Mouse (Mus musculus): ENCODE measurements around the gene Tnfrsf23. TPM values are rescaled to one million over a fixed set of nuclear protein-coding genes. Genes with fewer than 3 reads are reported as not detected.

Tnfrsf23 gene
- polyA plus RNA-seq, 1 experiment from 2014 or later = 4.9 TPM

DNA sequence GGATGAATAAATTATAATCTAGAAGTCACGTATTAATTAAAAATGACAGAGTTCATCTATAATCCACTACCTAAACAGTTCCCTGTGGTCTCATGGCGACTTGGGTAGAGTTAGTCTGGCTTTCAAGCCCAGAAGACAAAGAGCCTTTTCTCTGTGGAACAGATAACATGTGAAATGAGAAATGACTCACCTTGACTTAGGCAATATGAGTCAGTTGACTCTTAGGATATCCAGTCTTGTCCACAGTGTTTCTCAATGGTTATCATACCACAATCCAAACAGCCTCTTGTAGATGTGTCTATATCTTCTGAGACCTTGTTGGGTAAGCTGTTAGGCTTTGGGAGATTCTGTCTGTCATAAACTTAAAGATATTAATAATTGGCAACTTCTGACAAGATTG, 54.2 kb downstream of the Tnfrsf23 start:
- Histone ChIP-seq H3K27me3 (no peaks in the 10 kb centered on the region), H3K4me3 (replicated peaks) (no peak overlapping the region), H3K9me3 (replicated peaks) (no peaks in the 10 kb centered on the region), H3K9ac (no peak overlapping the region), H3K4me2 (replicated peaks) (no peak overlapping the region), H3K4me1 (no peaks in the 10 kb centered on the region), H3K36me3 (no peaks in the 10 kb centered on the region), H3K27ac (replicated peaks) (no peak overlapping the region)
- no peak for ATAC-seq (ENCODE audit: insufficient number of reproducible peaks, low FRiP score, low TSS enrichment, low read depth)
- WGBS = 70% methylated on average over 2 of the region's 2 CpGs

DNA sequence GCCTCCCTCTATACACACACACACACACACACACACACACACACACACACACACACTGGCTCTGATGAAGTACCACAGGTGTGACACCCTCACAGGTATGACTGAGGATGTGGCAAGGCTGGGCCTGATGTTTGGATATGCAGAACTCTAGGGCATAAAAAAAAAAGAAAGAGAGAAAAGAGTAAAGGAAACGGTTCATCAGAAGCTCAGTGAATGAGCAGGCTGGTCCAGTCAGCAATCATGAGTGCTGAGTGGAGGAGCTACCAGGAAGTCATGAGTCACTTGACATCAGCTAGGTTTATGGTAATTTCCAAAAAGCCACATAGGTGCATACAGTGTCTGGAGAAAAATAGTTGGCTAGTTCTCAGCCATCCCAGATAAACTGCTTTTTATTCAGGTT, 56.2 kb downstream of the Tnfrsf23 start:
- Histone ChIP-seq H3K27ac (replicated peaks) (no peak overlapping the region), H3K36me3 (no peaks in the 10 kb centered on the region), H3K4me1 (no peaks in the 10 kb centered on the region), H3K4me2 (replicated peaks) (no peak overlapping the region), H3K9ac (no peak overlapping the region), H3K27me3 (no peaks in the 10 kb centered on the region), H3K4me3 (replicated peaks) (no peak overlapping the region), H3K9me3 (replicated peaks) (no peaks in the 10 kb centered on the region)
- WGBS = 44% methylated on average over 1 of the region's 1 CpGs
- ATAC-seq (ENCODE audit: insufficient number of reproducible peaks, low FRiP score, low TSS enrichment, low read depth) = no peak

DNA sequence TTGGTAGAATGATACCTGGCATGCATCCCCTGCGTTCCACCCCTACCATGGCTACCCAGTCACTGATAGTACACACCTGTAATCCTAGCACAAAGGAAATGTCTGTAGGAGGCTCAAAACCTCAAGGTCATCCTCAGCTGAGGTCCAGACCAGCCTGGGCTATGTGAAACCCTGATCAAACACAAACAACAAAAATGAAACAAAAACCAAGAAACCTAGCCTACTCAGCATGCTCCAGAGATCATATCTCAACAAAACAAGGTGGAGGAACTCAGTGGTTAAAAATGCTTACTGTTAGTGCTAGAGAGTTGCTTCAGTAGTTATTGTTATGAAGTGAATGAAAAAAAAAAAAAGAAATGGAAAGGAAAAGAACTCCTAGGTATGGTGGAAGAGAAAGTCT, 57.1 kb downstream of the Tnfrsf23 start, which contains the start of gene Tnfrsf26:
Gene Tnfrsf26 (minus strand): TSS at position 183 of the 400 bp plus-strand sequence.
- WGBS = 95% methylated on average over 1 of the region's 1 CpGs

DNA sequence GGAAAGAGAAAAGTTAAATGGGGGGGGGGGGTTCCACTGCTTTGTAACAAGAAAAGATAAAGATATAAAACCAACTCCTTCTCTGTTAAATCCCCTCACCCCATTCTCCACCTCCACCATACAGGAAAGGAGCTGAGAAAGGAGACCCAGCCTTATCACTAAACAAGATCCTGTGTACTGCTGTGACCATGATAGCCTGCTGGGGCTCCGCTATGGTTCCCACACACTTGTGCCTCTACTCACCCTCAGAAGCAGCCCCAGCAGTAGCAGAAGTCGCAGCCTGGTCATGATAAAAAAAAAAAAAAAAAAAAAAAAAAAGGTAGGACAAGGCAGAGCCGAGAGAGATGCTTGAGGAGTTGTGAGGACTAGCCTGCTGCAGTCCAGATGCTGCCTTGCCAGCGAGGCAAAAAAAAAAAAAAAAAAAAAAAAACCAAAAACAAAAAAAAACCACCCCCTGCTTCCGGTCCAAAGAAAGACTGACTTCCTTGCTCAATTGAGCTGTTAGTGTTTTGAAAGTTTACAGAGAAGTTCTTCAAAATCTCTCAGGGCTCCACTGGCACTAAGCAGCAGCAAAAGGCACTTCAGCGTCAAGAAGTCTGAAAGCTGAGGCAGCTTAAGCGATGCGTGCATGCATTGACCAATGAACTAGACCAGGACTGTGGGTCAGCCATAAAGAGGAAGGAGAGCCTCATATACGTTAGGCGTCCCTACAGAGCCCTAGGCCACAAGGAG, 58.0 kb downstream of the Tnfrsf23 start:
- Histone ChIP-seq H3K27ac (replicated peaks) (no peak overlapping the region), H3K9me3 (replicated peaks) (no peaks in the 10 kb centered on the region), H3K4me2 (replicated peaks) (no peak overlapping the region), H3K4me1 (no peaks in the 10 kb centered on the region), H3K27me3 (no peaks in the 10 kb centered on the region), H3K9ac (no peak overlapping the region), H3K36me3 (no peaks in the 10 kb centered on the region), H3K4me3 (replicated peaks) (no peak overlapping the region)
- 57% methylated on average over 10 of the region's 10 CpGs for WGBS
- no peak for ATAC-seq (ENCODE audit: insufficient number of reproducible peaks, low FRiP score, low TSS enrichment, low read depth)

More for the DNA sequence above, 57.1 kb downstream of the Tnfrsf23 start, which contains the start of gene Tnfrsf26:
- Histone ChIP-seq H3K9me3 (replicated peaks) (no peaks in the 10 kb centered on the region), H3K27me3 (no peaks in the 10 kb centered on the region), H3K9ac (no peak within 1 kb of the TSS), H3K4me1 (no peaks in the 10 kb centered on the region), H3K27ac (replicated peaks) (no peak within 1 kb of the TSS), H3K4me3 (replicated peaks) (no peak within 1 kb of the TSS), H3K36me3 (no peaks in the 10 kb centered on the region), H3K4me2 (replicated peaks) (no peak within 1 kb of the TSS)
- no peak for ATAC-seq (ENCODE audit: insufficient number of reproducible peaks, low FRiP score, low TSS enrichment, low read depth)

DNA sequence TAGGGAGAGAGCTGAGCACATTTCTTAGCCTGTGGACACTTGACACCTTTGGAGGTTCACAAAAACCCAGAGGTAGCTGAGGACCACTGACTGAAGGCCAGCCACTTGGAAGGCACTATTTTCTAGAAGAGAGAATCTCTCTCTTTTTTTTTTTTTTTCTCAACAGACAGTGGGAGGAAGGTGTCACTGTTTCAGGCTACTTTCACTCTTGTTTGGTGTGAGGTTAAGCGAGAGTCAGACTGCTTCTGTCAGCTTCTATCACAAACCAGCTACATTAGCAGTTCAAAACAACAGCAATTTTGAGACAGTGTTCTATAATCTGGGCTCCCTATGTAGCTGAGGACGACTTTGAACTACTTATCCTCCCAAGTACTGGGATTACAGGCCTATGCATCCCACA, 59.5 kb downstream of the Tnfrsf23 start:
- Histone ChIP-seq H3K36me3 (no peaks in the 10 kb centered on the region), H3K9ac (no peak overlapping the region), H3K27ac (replicated peaks) (no peak overlapping the region), H3K9me3 (replicated peaks) (no peaks in the 10 kb centered on the region), H3K4me3 (replicated peaks) (no peak overlapping the region), H3K4me2 (replicated peaks) (no peak overlapping the region), H3K4me1 (no peaks in the 10 kb centered on the region), H3K27me3 (no peaks in the 10 kb centered on the region)
- no peak for ATAC-seq (ENCODE audit: insufficient number of reproducible peaks, low FRiP score, low TSS enrichment, low read depth)
- 50% methylated on average over 2 of the region's 2 CpGs for WGBS

DNA sequence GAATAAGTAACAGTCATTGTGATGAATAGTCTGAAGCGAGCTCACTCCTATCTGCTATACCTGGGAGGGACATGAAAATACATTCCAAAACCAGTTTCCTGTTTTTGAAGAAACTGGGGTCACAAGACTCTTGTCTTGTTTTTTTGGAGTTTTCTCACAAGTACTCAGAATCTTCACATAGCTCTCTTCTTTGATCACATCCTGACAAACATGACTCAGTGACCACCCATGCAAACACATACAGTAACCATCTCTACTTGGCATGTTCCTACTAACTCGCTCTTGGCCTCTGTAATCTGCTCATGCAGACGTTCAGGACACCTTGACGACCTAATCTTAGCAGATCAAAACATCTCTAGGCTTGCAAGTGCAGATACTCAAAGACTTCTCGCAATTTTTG, 60.5 kb downstream of the Tnfrsf23 start:
- Histone ChIP-seq H3K27ac (replicated peaks) (no peak overlapping the region), H3K4me2 (replicated peaks) (no peak overlapping the region), H3K27me3 (no peaks in the 10 kb centered on the region), H3K4me1 (no peaks in the 10 kb centered on the region), H3K36me3 (no peaks in the 10 kb centered on the region), H3K9me3 (replicated peaks) (no peaks in the 10 kb centered on the region), H3K4me3 (replicated peaks) (no peak overlapping the region), H3K9ac (no peak overlapping the region)
- no peak for ATAC-seq (ENCODE audit: insufficient number of reproducible peaks, low FRiP score, low TSS enrichment, low read depth)
- WGBS = 55% methylated on average over 5 of the region's 5 CpGs

DNA sequence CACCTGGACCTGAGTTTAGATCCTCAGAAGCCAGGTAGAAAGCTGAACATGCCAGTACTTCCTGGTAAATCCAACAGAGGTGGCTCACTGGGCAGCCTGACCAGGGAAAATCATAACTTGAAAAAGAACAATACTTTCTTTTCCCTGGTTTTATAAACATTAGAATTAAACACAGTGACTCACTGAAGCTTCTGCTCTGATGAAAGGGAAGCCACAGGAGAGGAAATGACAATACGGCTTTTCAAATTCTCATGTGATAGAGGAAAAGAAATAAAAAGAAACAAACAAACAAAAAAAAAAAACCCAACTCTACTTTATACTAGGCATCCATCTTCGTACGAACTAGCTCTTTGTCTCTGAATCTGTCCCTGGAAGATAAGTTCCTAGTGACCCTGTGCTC, 61.1 kb downstream of the Tnfrsf23 start:
- Histone ChIP-seq H3K36me3 (no peaks in the 10 kb centered on the region), H3K27me3 (no peaks in the 10 kb centered on the region), H3K4me3 (replicated peaks) (no peak overlapping the region), H3K4me1 (no peaks in the 10 kb centered on the region), H3K4me2 (replicated peaks) (no peak overlapping the region), H3K9me3 (replicated peaks) (no peaks in the 10 kb centered on the region), H3K27ac (replicated peaks) (no peak overlapping the region), H3K9ac (no peak overlapping the region)
- no peak for ATAC-seq (ENCODE audit: insufficient number of reproducible peaks, low FRiP score, low TSS enrichment, low read depth)
- 85% methylated on average over 3 of the region's 3 CpGs for WGBS

DNA sequence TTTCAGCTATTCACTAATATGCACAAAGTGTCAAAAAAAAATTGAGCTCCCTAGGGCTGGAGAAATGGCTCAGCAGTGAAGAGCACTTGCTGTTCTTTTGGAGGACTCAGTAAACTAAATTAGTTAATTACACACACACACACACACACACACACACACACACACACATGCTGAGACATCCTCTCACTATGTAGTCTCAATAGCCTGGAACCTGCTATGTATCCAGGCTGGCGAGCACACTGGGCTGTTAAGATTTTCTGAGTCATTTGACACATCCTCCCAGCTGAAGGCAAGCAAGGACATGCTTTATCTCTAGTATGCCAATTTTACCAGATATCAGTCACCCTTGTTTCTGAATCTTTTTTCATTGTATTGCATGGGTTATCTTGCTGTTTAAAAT, 64.7 kb downstream of the Tnfrsf23 start:
- ATAC-seq (ENCODE audit: insufficient number of reproducible peaks, low FRiP score, low TSS enrichment, low read depth) = no peak
- Histone ChIP-seq H3K36me3 (no peaks in the 10 kb centered on the region), H3K4me1 (no peaks in the 10 kb centered on the region), H3K27ac (replicated peaks) (no peak overlapping the region), H3K9ac (no peak overlapping the region), H3K9me3 (replicated peaks) (no peaks in the 10 kb centered on the region), H3K4me2 (replicated peaks) (no peak overlapping the region), H3K4me3 (replicated peaks) (no peak overlapping the region), H3K27me3 (no peaks in the 10 kb centered on the region)
- 53% methylated on average over 1 of the region's 1 CpGs for WGBS

Other genes with a start within 250 kb of the Tnfrsf23 start
- 1,694 and 1,933 TPM in 2 replicates for gene Cdkn1c, start 224.8 kb downstream of the Tnfrsf23 start, polyA plus RNA-seq (2015; fragmentation: Nextera tagmentation; extraction: Ambion mirVana)
- 3.6 and 4.0 TPM in 2 replicates for gene Slc22a18, start 212.1 kb downstream of the Tnfrsf23 start, polyA plus RNA-seq (2015; fragmentation: Nextera tagmentation; extraction: Ambion mirVana)
- gene Phlda2, start 182.7 kb downstream of the Tnfrsf23 start, polyA plus RNA-seq (2015; fragmentation: Nextera tagmentation; extraction: Ambion mirVana) = 6.3 and 8.8 TPM in 2 replicates
- 216 and 218 TPM in 2 replicates for gene Nap1l4, start 136.8 kb downstream of the Tnfrsf23 start, polyA plus RNA-seq (2015; fragmentation: Nextera tagmentation; extraction: Ambion mirVana)
- gene Cars, start 85.8 kb downstream of the Tnfrsf23 start, polyA plus RNA-seq (2015; fragmentation: Nextera tagmentation; extraction: Ambion mirVana) = 61.8 and 63.3 TPM in 2 replicates
- 1.1 and 1.4 TPM in 2 replicates for gene Tnfrsf26, start 57.1 kb downstream of the Tnfrsf23 start, polyA plus RNA-seq (2015; fragmentation: Nextera tagmentation; extraction: Ambion mirVana)
- 9.0 and 11.1 TPM in 2 replicates for gene Tnfrsf22, start 36.2 kb downstream of the Tnfrsf23 start, polyA plus RNA-seq (2015; fragmentation: Nextera tagmentation; extraction: Ambion mirVana)
- gene Osbpl5, start 71.1 kb upstream of the Tnfrsf23 start, polyA plus RNA-seq (2015; fragmentation: Nextera tagmentation; extraction: Ambion mirVana) = 61.5 and 65.2 TPM in 2 replicates
- gene Mrgprg, start 81.1 kb upstream of the Tnfrsf23 start, polyA plus RNA-seq (2015; fragmentation: Nextera tagmentation; extraction: Ambion mirVana) = not detected in 2 replicates
- gene Mrgpre, start 98.6 kb upstream of the Tnfrsf23 start, polyA plus RNA-seq (2015; fragmentation: Nextera tagmentation; extraction: Ambion mirVana) = 1.9 and 2.5 TPM in 2 replicates
- gene Nadsyn1, start 137.0 kb upstream of the Tnfrsf23 start, polyA plus RNA-seq (2015; fragmentation: Nextera tagmentation; extraction: Ambion mirVana) = 8.0 and 8.3 TPM in 2 replicates
- 39.3 and 47.7 TPM in 2 replicates for gene Dhcr7, start 137.3 kb upstream of the Tnfrsf23 start, polyA plus RNA-seq (2015; fragmentation: Nextera tagmentation; extraction: Ambion mirVana)
- gene Gm498, start 181.0 kb upstream of the Tnfrsf23 start, polyA plus RNA-seq (2015; fragmentation: Nextera tagmentation; extraction: Ambion mirVana) = not detected in 2 replicates